Mouse (Mus musculus) heart, postnatal 0 days (tissue): ENCODE measurements around the gene Cers6. TPM values are rescaled to one million over a fixed set of nuclear protein-coding genes. Genes with fewer than 3 reads are reported as not detected.
A peak's percentile ranks its signal among the peaks of the same experiment; 100 is the strongest.

Experiments
- ATAC-seq: fragments of 200-750 bp; cut with Nextera tagmentation; 2 replicates; pipeline ENCODE4 v1.8.0; 2017; ENCODE audit warnings: low read depth, moderate number of reproducible peaks, moderate library complexity; ENCODE audit not compliant: insufficient read depth
- DNase-seq: peaks from one replicate; pipeline ENCODE4 v3.0.0-alpha.2; 2016; ENCODE audit warnings: low spot score
- H3K27ac ChIP-seq: fragments of 300-500 bp; sonication (generic); 2 replicates; pipeline ENCODE4 v1.5.1; 2014; ENCODE audit warnings: low read depth, mild to moderate bottlenecking
- H3K27me3 ChIP-seq: fragments of 300-500 bp; sonication (generic); 2 replicates; pipeline ENCODE4 v1.6.1; 2014; ENCODE audit warnings: low read length, mixed read lengths; ENCODE audit not compliant: control insufficient read depth, insufficient read depth
- H3K36me3 ChIP-seq: fragments of 300-500 bp; sonication (generic); replicated peaks from 2 replicates; pipeline ENCODE4 v1.6.1; 2014; ENCODE audit warnings: low read length, mixed read lengths; ENCODE audit not compliant: control insufficient read depth, insufficient read depth
- H3K4me1 ChIP-seq: fragments of 300-500 bp; sonication (generic); 2 replicates; pipeline ENCODE4 v1.6.1; 2014; ENCODE audit warnings: antibody characterized with exemption; ENCODE audit not compliant: control insufficient read depth, insufficient read depth
- H3K4me2 ChIP-seq: fragments of 300-500 bp; sonication (generic); 2 replicates; pipeline ENCODE4 v1.6.1; 2014; ENCODE audit warnings: low read depth, mild to moderate bottlenecking, low read length, moderate library complexity
- H3K4me3 ChIP-seq: fragments of 300-500 bp; sonication (generic); 2 replicates; pipeline ENCODE4 v1.5.1; 2014; ENCODE audit warnings: low read depth, low read length
- H3K9ac ChIP-seq: fragments of 300-500 bp; sonication (generic); replicated peaks from 2 replicates; pipeline ENCODE4 v1.6.1; 2014; ENCODE audit warnings: low read depth, low read length, mixed read lengths
- H3K9me3 ChIP-seq: fragments of 300-500 bp; sonication (generic); replicated peaks from 2 replicates; pipeline ENCODE4 v1.6.1; 2016; ENCODE audit warnings: low read length; ENCODE audit not compliant: control insufficient read depth
- CTCF ChIP-seq: IDR thresholded peaks from 2 replicates; pipeline ENCODE4 v1.5.1; 2016; ENCODE audit warnings: antibody characterized with exemption, control low read depth, low read depth
- EP300 ChIP-seq: IDR thresholded peaks from 2 replicates; pipeline ENCODE4 v1.6.1; 2016; ENCODE audit warnings: antibody characterized with exemption, low read depth
- WGBS: fragments of 180-500 bp; shearing (Covaris S2); extraction: QIAGEN DNeasy Blood & Tissue Kit; methylation state at CpG from one replicate; pipeline ENCODE4 v1.1.7; 2014; 5-methylcytosine and 5-hydroxymethylcytosine counted together
- polyA plus RNA-seq: library from polyadenylated mRNA; unstranded; fragments of >200 nt; fragmentation: Nextera tagmentation; extraction: Ambion mirVana; gene quantifications from 2 replicates; pipeline ENCODE4 v1.2.1, GENCODE M21; 2015
- total RNA-seq: library from RNA; depleted of rRNA; stranded (reverse); fragments of >200 nt; gene quantifications from 2 replicates; pipeline ENCODE4 v1.2.3, GENCODE M21; 2014; ENCODE audit warnings: low replicate concordance

Gene Cers6
- total and polyA plus RNA-seq, 2 experiments from 2014 or later: 8.5 to 36.0 TPM

- ATAC-seq: no peak
- H3K27me3 ChIP-seq: no peaks in the 10 kb centered on the region
- 90% methylated on average over 6 of the region's 6 CpGs for WGBS
These were observed 64.3 kb downstream of the Cers6 start for GRCm38 (mm10) chr2:68925542-68925941.

GRCm38 (mm10) chr2:68926913-68927790 is 65.9 kb downstream of the Cers6 start:
- Histone ChIP-seq H3K36me3 (no peaks in the 10 kb centered on the region), H3K4me3 (no peak overlapping the region), H3K9me3 (no peaks in the 10 kb centered on the region), H3K4me2 (no peak overlapping the region), H3K4me1 (0 out of 2 replicates have a peak, but pooled peaks cover 3% of the 10 kb centered on the region), H3K9ac (no peak overlapping the region), H3K27ac (no peak overlapping the region), H3K27me3 (no peaks in the 10 kb centered on the region)
- DNase-seq (no peak), ATAC-seq (no peak)
- no peak for TF ChIP-seq CTCF
- no peak for TF ChIP-seq EP300
- WGBS: 84% methylated on average over 10 of the region's 10 CpGs

More at GRCm38 (mm10) chr2:68925542-68925941, 64.3 kb downstream of the Cers6 start:
- DNase-seq: no peak
- no peak for TF ChIP-seq CTCF
- no peak for TF ChIP-seq EP300
- Histone ChIP-seq H3K4me1 (0 out of 2 replicates have a peak, but pooled peaks cover 3% of the 10 kb centered on the region), H3K4me2 (no peak overlapping the region), H3K9me3 (no peaks in the 10 kb centered on the region), H3K9ac (no peak overlapping the region), H3K27ac (no peak overlapping the region), H3K36me3 (no peaks in the 10 kb centered on the region), H3K4me3 (no peak overlapping the region)

- TF ChIP-seq CTCF (no peak), EP300 (no peak)
- Histone ChIP-seq H3K4me1 (peaks cover 20% of the 10 kb centered on the region), H3K4me2 (no peak overlapping the region), H3K9ac (no peak overlapping the region), H3K27ac (no peak overlapping the region), H3K4me3 (no peak overlapping the region), H3K27me3 (no peaks in the 10 kb centered on the region), H3K9me3 (no peaks in the 10 kb centered on the region), H3K36me3 (no peaks in the 10 kb centered on the region)
- WGBS: 76% methylated on average over 4 of the region's 4 CpGs
- ATAC-seq (no peak), DNase-seq (no peak)
These were observed 71.0 kb downstream of the Cers6 start for GRCm38 (mm10) chr2:68932240-68932639.

GRCm38 (mm10) chr2:68932656-68933055 is 71.4 kb downstream of the Cers6 start:
- H3K27ac ChIP-seq: no peak overlapping the region
- no peak overlapping the region for H3K4me2 ChIP-seq
- no peak overlapping the region for H3K4me3 ChIP-seq
- ATAC-seq (no peak), DNase-seq (no peak)
- 83% methylated on average over 4 of the region's 4 CpGs for WGBS
- H3K27me3 ChIP-seq: no peaks in the 10 kb centered on the region
- H3K9ac ChIP-seq: no peak overlapping the region
- no peaks in the 10 kb centered on the region for H3K36me3 ChIP-seq
- H3K9me3 ChIP-seq: no peaks in the 10 kb centered on the region
- H3K4me1 ChIP-seq: peaks cover 20% of the 10 kb centered on the region
- TF ChIP-seq EP300 (no peak), CTCF (no peak)

GRCm38 (mm10) chr2:68934651-68935050 is 73.4 kb downstream of the Cers6 start:
- peak overlapping the region; percentile 3 for H3K27ac ChIP-seq
- no peaks in the 10 kb centered on the region for H3K36me3 ChIP-seq
- no peak overlapping the region for H3K4me2 ChIP-seq
- DNase-seq (peak; percentile 58), ATAC-seq (peak; percentile 92)
- no peak overlapping the region for H3K4me3 ChIP-seq
- 14% methylated on average over 6 of the region's 6 CpGs for WGBS
- H3K9me3 ChIP-seq: no peaks in the 10 kb centered on the region
- H3K27me3 ChIP-seq: no peaks in the 10 kb centered on the region
- peaks cover 20% of the 10 kb centered on the region for H3K4me1 ChIP-seq
- TF ChIP-seq CTCF (no peak), EP300 (peak; percentile 74; the same call in 1 of the 2 replicates)
- no peak overlapping the region for H3K9ac ChIP-seq
